11 mouse cellular contexts compared by ENCODE assay signal in the genomic region with DNA sequence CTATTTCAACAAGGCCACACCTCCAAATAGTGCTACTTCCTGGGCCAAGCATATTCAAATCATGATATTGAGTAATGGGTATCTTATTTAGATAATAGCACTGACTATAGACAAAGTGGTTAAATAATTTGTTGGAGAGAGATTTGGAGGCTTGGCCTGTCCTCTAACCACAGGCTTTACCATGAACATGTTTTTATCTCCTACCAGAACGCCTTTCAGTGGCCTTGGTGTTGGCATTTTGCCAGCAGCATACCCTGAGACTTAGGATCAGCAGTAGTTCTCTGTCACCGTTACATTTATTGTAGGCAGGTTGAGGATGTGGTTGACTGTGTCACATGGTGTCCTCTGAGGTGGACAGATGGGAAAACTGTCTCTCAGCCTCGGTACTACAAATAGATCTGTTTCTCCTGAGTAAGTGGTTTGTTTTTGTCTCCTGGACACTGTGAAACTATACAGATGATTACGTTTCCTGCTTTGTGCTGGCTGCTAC. TPM values are rescaled to one million over a fixed set of nuclear protein-coding genes. Genes with fewer than 3 reads are reported as not detected.
DNase-seq lines count a peak whose midpoint lies in the region; ATAC-seq lines count a peak whose summit lies in the region.
"Had no signal": no experiment of that assay in that cellular context is flagged by ENCODE, and none has a peak within 500 bp of the region (broad histone marks: within the 10 kb centered on the region; RNA-seq: fewer than 3 reads in every experiment).

No protein-coding gene starts in this region.

- 0 out of 2 replicates have a peak overlapping the region, but pooled peaks have one; percentile 21 for H3K27ac ChIP-seq in heart, embryonic 12.5 days (ENCODE audit: poor library complexity, severe bottlenecking)
- H3K27ac ChIP-seq in heart, embryonic 10.5 days, result no peak overlapping the region
- H3K27ac ChIP-seq in macrophage, result peak overlapping the region; percentile 36; the same call in 1 of the 2 replicates
- H3K27ac ChIP-seq in forebrain, embryonic 11.5 days (ENCODE audit: low read depth, low read length), result no peak overlapping the region
- H3K27ac ChIP-seq: embryonic facial prominence, embryonic 13.5 days; limb, embryonic 10.5 days had no signal

- DNase-seq in heart, embryonic 10.5 days (ENCODE audit: low spot score), result no peak
- DNase-seq in thymus, postnatal 0 days (ENCODE audit: low spot score), result peak; percentile 56
- no peak for DNase-seq in thymus, postnatal 10 days (ENCODE audit: low spot score in 2 of 2)
- DNase-seq in forebrain, embryonic 11.5 days (ENCODE audit: low spot score), result no peak
- no peak for DNase-seq in kidney, postnatal 36 days
- DNase-seq in gastrocnemius, postnatal 25 days, result no peak
- DNase-seq: kidney, postnatal 10 days had no signal

- WGBS in heart, embryonic 12.5 days, result 32% methylated on average over 4 of the region's 4 CpGs
- WGBS in heart, embryonic 10.5 days, result 41% methylated on average over 4 of the region's 4 CpGs
- 11% methylated on average over 4 of the region's 4 CpGs for WGBS in macrophage (ENCODE audit: missing documents)
- WGBS in forebrain, embryonic 11.5 days, result 84% methylated on average over 4 of the region's 4 CpGs

- H3K9ac ChIP-seq in heart, embryonic 12.5 days, result no peak overlapping the region
- H3K9ac ChIP-seq in forebrain, embryonic 11.5 days (ENCODE audit: low read length), result no peak overlapping the region
- H3K9ac ChIP-seq: embryonic facial prominence, embryonic 13.5 days had no signal

- no peak for ATAC-seq in heart, embryonic 12.5 days (ENCODE audit: insufficient number of reproducible peaks, low FRiP score)
- no peak for ATAC-seq in forebrain, embryonic 11.5 days (replicated peaks; ENCODE audit: low FRiP score)

- no peaks in the 10 kb centered on the region for H3K9me3 ChIP-seq in heart, embryonic 12.5 days (replicated peaks)
- no peaks in the 10 kb centered on the region for H3K9me3 ChIP-seq in heart, embryonic 10.5 days
- H3K9me3 ChIP-seq in forebrain, embryonic 11.5 days (ENCODE audit: control insufficient read depth, low read length), result no peaks in the 10 kb centered on the region
- H3K9me3 ChIP-seq: embryonic facial prominence, embryonic 13.5 days; limb, embryonic 10.5 days had no signal

- H3K36me3 ChIP-seq in heart, embryonic 12.5 days, result no peaks in the 10 kb centered on the region
- no peaks in the 10 kb centered on the region for H3K36me3 ChIP-seq in heart, embryonic 10.5 days
- H3K36me3 ChIP-seq in macrophage (ENCODE audit: inconsistent target), result no peaks in the 10 kb centered on the region
- no peaks in the 10 kb centered on the region for H3K36me3 ChIP-seq in forebrain, embryonic 11.5 days (ENCODE audit: control insufficient read depth, insufficient read depth, low read length)
- H3K36me3 ChIP-seq: embryonic facial prominence, embryonic 13.5 days; limb, embryonic 10.5 days had no signal

- H3K27me3 ChIP-seq in heart, embryonic 12.5 days (replicated peaks), result no peaks in the 10 kb centered on the region
- H3K27me3 ChIP-seq in heart, embryonic 10.5 days (ENCODE audit: insufficient read depth, poor library complexity, severe bottlenecking), result no peaks in the 10 kb centered on the region
- no peaks in the 10 kb centered on the region for H3K27me3 ChIP-seq in forebrain, embryonic 11.5 days (ENCODE audit: control insufficient read depth, insufficient read depth, low read length)
- H3K27me3 ChIP-seq: embryonic facial prominence, embryonic 13.5 days had no signal

- no peaks in the 10 kb centered on the region for H3K79me2 ChIP-seq in macrophage (ENCODE audit: inconsistent target)

- H3K4me2 ChIP-seq in heart, embryonic 12.5 days, result no peak overlapping the region
- no peak overlapping the region for H3K4me2 ChIP-seq in forebrain, embryonic 11.5 days (ENCODE audit: low read depth, low read length, severe bottlenecking)
- H3K4me2 ChIP-seq: embryonic facial prominence, embryonic 13.5 days had no signal

- H3K4me3 ChIP-seq in heart, embryonic 12.5 days, result no peak overlapping the region
- no peak overlapping the region for H3K4me3 ChIP-seq in heart, embryonic 10.5 days
- H3K4me3 ChIP-seq in macrophage (ENCODE audit: inconsistent target), result no peak overlapping the region
- no peak overlapping the region for H3K4me3 ChIP-seq in forebrain, embryonic 11.5 days (ENCODE audit: low read depth, low read length)
- H3K4me3 ChIP-seq: embryonic facial prominence, embryonic 13.5 days; limb, embryonic 10.5 days had no signal

- H3K4me1 ChIP-seq in heart, embryonic 12.5 days (replicated peaks), result peaks cover 4% of the 10 kb centered on the region; the same call in 1 of the 2 replicates
- H3K4me1 ChIP-seq in heart, embryonic 10.5 days, result no peaks in the 10 kb centered on the region
- no peaks in the 10 kb centered on the region for H3K4me1 ChIP-seq in forebrain, embryonic 11.5 days (replicated peaks; ENCODE audit: control insufficient read depth, insufficient read depth, low read length)
- H3K4me1 ChIP-seq: embryonic facial prominence, embryonic 13.5 days; limb, embryonic 10.5 days had no signal

RNA-seq across cellular contexts. Expression of a gene that starts 25.4 kb away (rescaled TPM):
- 305 and 313 TPM in 2 replicates for polyA plus RNA-seq in heart, embryonic 12.5 days (2016; fragmentation: Nextera tagmentation; extraction: Ambion mirVana)
- 428 and 460 TPM in 2 replicates for polyA plus RNA-seq in heart, embryonic 10.5 days (2016; fragmentation: Nextera tagmentation; extraction: Ambion mirVana)
- 459 and 475 TPM in 2 replicates for polyA plus RNA-seq in thymus, postnatal 0 days (2015; fragmentation: Nextera tagmentation; extraction: Ambion mirVana)
- 100 to 1,000 TPM in 16 of 26 experiments, 10 to 100 TPM in 10; 36.3 to 161 (median 112) TPM for total RNA-seq in macrophage (2018; cell fraction: chromatin; rRNA removed)
- total RNA-seq in macrophage (2018; cell fraction: cytosol; rRNA removed), result 100 to 1,000 TPM; 112 to 224 (median 168) TPM
- 100 to 1,000 TPM in 14 of 26 experiments, 10 to 100 TPM in 12; 37.4 to 148 (median 104) TPM for total RNA-seq in macrophage (2018; cell fraction: nucleus; rRNA removed)
- polyA plus RNA-seq in macrophage (2018), result 137 to 223 TPM (median 152 TPM) in 3 replicates
- 476 and 477 TPM in 2 replicates for polyA plus RNA-seq in forebrain, embryonic 11.5 days (2014; fragmentation: Nextera tagmentation; extraction: Ambion mirVana)
- total RNA-seq in gastrocnemius, postnatal 25 days (2021), result 10 to 100 TPM; 90.6 to 99.7 TPM

RNA-seq across cellular contexts. Expression of a gene that starts 46.8 kb away (rescaled TPM):
- 93.1 and 93.4 TPM in 2 replicates for polyA plus RNA-seq in heart, embryonic 12.5 days (2016; fragmentation: Nextera tagmentation; extraction: Ambion mirVana)
- polyA plus RNA-seq in heart, embryonic 10.5 days (2016; fragmentation: Nextera tagmentation; extraction: Ambion mirVana), result 93.9 and 98.6 TPM in 2 replicates
- 93.8 and 98.9 TPM in 2 replicates for polyA plus RNA-seq in thymus, postnatal 0 days (2015; fragmentation: Nextera tagmentation; extraction: Ambion mirVana)
- total RNA-seq in macrophage (2018; cell fraction: chromatin; rRNA removed), result 10 to 100 TPM; 41.7 to 69.9 (median 60.1) TPM
- 100 to 1,000 TPM in 11 of 26 experiments, 10 to 100 TPM in 15; 78.3 to 112 (median 97.5) TPM for total RNA-seq in macrophage (2018; cell fraction: cytosol; rRNA removed)
- total RNA-seq in macrophage (2018; cell fraction: nucleus; rRNA removed), result 10 to 100 TPM; 46.3 to 92.5 (median 72.1) TPM
- 90.4 to 109 TPM (median 90.6 TPM) in 3 replicates for polyA plus RNA-seq in macrophage (2018)
- 102 and 117 TPM in 2 replicates for polyA plus RNA-seq in forebrain, embryonic 11.5 days (2014; fragmentation: Nextera tagmentation; extraction: Ambion mirVana)
- total RNA-seq in gastrocnemius, postnatal 25 days (2021), result 10 to 100 TPM; 24.1 to 27.9 TPM

Comparison
In these comparisons a context has a peak if more than half of its experiments do, and no peak if none do; other contexts are left out.
1. H3K27ac ChIP-seq: peak in heart, embryonic 12.5 days (single experiment) and macrophage (single experiment); none in heart, embryonic 10.5 days (single experiment) and forebrain, embryonic 11.5 days (single experiment).